Mouse (Mus musculus): ENCODE data around the gene Tomm20.
A peak's percentile ranks its signal among the peaks of the same experiment; 100 is the strongest.

The Tomm20 gene

GRCm38 (mm10) chr8:126961516-126961915, 15.9 kb upstream of the Tomm20 start:
- DNase-seq (ENCODE audit: low spot score) = no peak

- DNase-seq (ENCODE audit: low spot score) = no peak
Measured at GRCm38 (mm10) chr8:126951900-126952636, 6.4 kb upstream of the Tomm20 start.

- DNase-seq (ENCODE audit: low spot score) = no peak
Measured at GRCm38 (mm10) chr8:126949527-126949926, 3.9 kb upstream of the Tomm20 start.

GRCm38 (mm10) chr8:126946444-126946843, 800 bp upstream of the Tomm20 start:
- DNase-seq (ENCODE audit: low spot score) = no peak

GRCm38 (mm10) chr8:126944781-126945691, 608 bp downstream of the Tomm20 start:
- DNase-seq (ENCODE audit: low spot score) = peak; percentile 73

GRCm38 (mm10) chr8:126943565-126943964, 2.1 kb downstream of the Tomm20 start:
- DNase-seq (ENCODE audit: low spot score) = no peak

GRCm38 (mm10) chr8:126937337-126937736, 8.3 kb downstream of the Tomm20 start:
- no peak for DNase-seq (ENCODE audit: low spot score)

- DNase-seq (ENCODE audit: low spot score) = no peak
Measured at GRCm38 (mm10) chr8:126935932-126936331, 9.7 kb downstream of the Tomm20 start.

GRCm38 (mm10) chr8:126935387-126935786, 10.3 kb downstream of the Tomm20 start:
- no peak for DNase-seq (ENCODE audit: low spot score)

GRCm38 (mm10) chr8:126932656-126933055, 13.0 kb downstream of the Tomm20 start:
- no peak for DNase-seq (ENCODE audit: low spot score)

- no peak for DNase-seq (ENCODE audit: low spot score)
Measured at GRCm38 (mm10) chr8:126932249-126932648, 13.4 kb downstream of the Tomm20 start.

- DNase-seq (ENCODE audit: low spot score) = no peak
Measured at GRCm38 (mm10) chr8:126931720-126932119, 13.9 kb downstream of the Tomm20 start.

- DNase-seq (ENCODE audit: low spot score) = peak; percentile 77
Measured at GRCm38 (mm10) chr8:126929607-126930161, 16.0 kb downstream of the Tomm20 start.

GRCm38 (mm10) chr8:126928755-126929505, 16.7 kb downstream of the Tomm20 start:
- DNase-seq (ENCODE audit: low spot score) = no peak

GRCm38 (mm10) chr8:126928028-126928427, 17.6 kb downstream of the Tomm20 start:
- no peak for DNase-seq (ENCODE audit: low spot score)

- DNase-seq (ENCODE audit: low spot score) = no peak
Measured at GRCm38 (mm10) chr8:126927058-126927457, 18.6 kb downstream of the Tomm20 start.

GRCm38 (mm10) chr8:126922981-126923380, 22.7 kb downstream of the Tomm20 start:
- DNase-seq (ENCODE audit: low spot score) = no peak

GRCm38 (mm10) chr8:126921432-126921831, 24.2 kb downstream of the Tomm20 start:
- no peak for DNase-seq (ENCODE audit: low spot score)

- DNase-seq (ENCODE audit: low spot score) = peak; percentile 78
Measured at GRCm38 (mm10) chr8:126920845-126921244, 24.8 kb downstream of the Tomm20 start.

- DNase-seq (ENCODE audit: low spot score) = no peak
Measured at GRCm38 (mm10) chr8:126920386-126920785, 25.3 kb downstream of the Tomm20 start.

- no peak for DNase-seq (ENCODE audit: low spot score)
Measured at GRCm38 (mm10) chr8:126919703-126920102, 25.9 kb downstream of the Tomm20 start.

GRCm38 (mm10) chr8:126919255-126919654, 26.4 kb downstream of the Tomm20 start:
- DNase-seq (ENCODE audit: low spot score) = no peak
